Mouse (Mus musculus) kidney, embryonic 16.5 days (tissue): Measurements from ENCODE around the gene Gcnt1. TPM values are rescaled to one million over a fixed set of nuclear protein-coding genes. Genes with fewer than 3 reads are reported as not detected.

Experiments used
- ATAC-seq: fragments of 200-750 bp; cut with Nextera tagmentation; 2 replicates; pipeline ENCODE4 v1.8.0; 2017; ENCODE audit warnings: moderate TSS enrichment; ENCODE audit not compliant: low FRiP score, low TSS enrichment
- H3K27ac ChIP-seq: fragments of 300-500 bp; sonication (generic); 2 replicates; pipeline ENCODE4 v1.5.1; 2014; ENCODE audit warnings: low read length
- H3K27me3 ChIP-seq: fragments of 300-500 bp; sonication (generic); 2 replicates; pipeline ENCODE4 v1.6.1; 2014; ENCODE audit warnings: low read length, control low read depth, mixed read lengths; ENCODE audit not compliant: insufficient read depth
- H3K36me3 ChIP-seq: fragments of 300-500 bp; sonication (generic); 2 replicates; pipeline ENCODE4 v1.6.1; 2014; ENCODE audit warnings: low read length, control low read depth, mixed read lengths; ENCODE audit not compliant: insufficient read depth
- H3K4me1 ChIP-seq: fragments of 300-500 bp; sonication (generic); 2 replicates; pipeline ENCODE4 v1.6.1; 2014; ENCODE audit warnings: low read length, control low read depth, mixed read lengths; ENCODE audit not compliant: insufficient read depth
- H3K4me2 ChIP-seq: fragments of 300-500 bp; sonication (generic); replicated peaks from 2 replicates; pipeline ENCODE4 v1.6.1; 2014; ENCODE audit warnings: low read depth, low read length
- H3K4me3 ChIP-seq: fragments of 300-500 bp; sonication (generic); 2 replicates; pipeline ENCODE4 v1.5.1; 2014; ENCODE audit warnings: mild to moderate bottlenecking, low read length
- H3K9ac ChIP-seq: fragments of 300-500 bp; sonication (generic); replicated peaks from 2 replicates; pipeline ENCODE4 v1.6.1; 2014; ENCODE audit warnings: low read length
- H3K9me3 ChIP-seq: fragments of 300-500 bp; sonication (generic); 2 replicates; pipeline ENCODE4 v1.6.1; 2016; ENCODE audit warnings: low read length, control low read depth
- WGBS: fragments of 180-500 bp; shearing (Covaris S2); extraction: QIAGEN DNeasy Blood & Tissue Kit; methylation state at CpG from one replicate; pipeline ENCODE4 v1.1.7; 2014; 5-methylcytosine and 5-hydroxymethylcytosine counted together
- polyA plus RNA-seq: library from polyadenylated mRNA; unstranded; fragments of >200 nt; fragmentation: Nextera tagmentation; extraction: Ambion mirVana; gene quantifications from 2 replicates; pipeline ENCODE4 v1.2.1, GENCODE M21; 2015

Gene Gcnt1
- polyA plus RNA-seq, 1 experiment from 2014 or later, result 42.4 TPM

DNA sequence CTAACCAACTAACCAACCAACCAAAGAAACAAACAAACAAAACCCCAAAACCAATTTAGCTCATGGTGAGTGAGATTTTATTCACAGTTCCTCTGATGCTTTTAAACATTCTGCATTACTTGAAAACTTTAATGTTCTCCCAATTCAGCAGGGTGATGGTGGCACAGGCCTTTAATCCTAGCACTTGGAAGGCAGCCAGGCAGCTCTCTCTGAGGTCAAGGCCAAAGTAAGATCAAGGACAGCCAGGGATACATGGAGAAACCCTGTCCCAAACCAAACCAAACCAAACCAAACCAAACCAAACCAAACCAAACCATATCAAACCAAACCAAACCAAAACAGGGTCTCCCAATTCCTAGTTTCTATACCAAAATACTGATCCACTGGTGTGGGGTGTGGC, 6.2 kb upstream of the Gcnt1 start:
- Histone ChIP-seq H3K27ac (no peak overlapping the region), H3K4me3 (no peak overlapping the region), H3K4me1 (no peaks in the 10 kb centered on the region), H3K36me3 (no peaks in the 10 kb centered on the region), H3K9me3 (no peaks in the 10 kb centered on the region), H3K9ac (no peak overlapping the region), H3K4me2 (no peak overlapping the region), H3K27me3 (no peaks in the 10 kb centered on the region)
- no peak for ATAC-seq

DNA sequence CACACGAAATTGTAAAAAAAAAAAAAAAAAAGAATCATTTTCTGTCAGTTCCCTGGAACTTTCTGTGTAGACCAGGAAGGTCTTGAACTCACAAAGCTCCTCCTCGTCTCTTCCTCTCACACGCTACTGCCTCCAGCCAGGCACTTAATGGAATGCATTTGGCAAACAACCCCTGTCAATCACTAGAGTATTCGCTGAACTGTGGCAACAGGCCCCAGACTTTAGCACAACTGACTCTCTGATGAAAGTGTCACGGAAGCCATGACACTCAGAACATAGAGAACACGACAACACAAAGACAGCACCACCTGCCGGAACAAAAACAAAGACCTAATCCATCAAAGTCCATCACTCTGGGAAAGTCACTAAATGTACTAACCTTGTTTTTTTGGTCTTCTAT, 3.1 kb downstream of the Gcnt1 start:
- H3K36me3 ChIP-seq, result no peaks in the 10 kb centered on the region
- WGBS, result 54% methylated on average over 7 of the region's 7 CpGs
- no peak overlapping the region for H3K4me3 ChIP-seq
- H3K9ac ChIP-seq, result no peak overlapping the region
- H3K4me2 ChIP-seq, result no peak overlapping the region
- no peaks in the 10 kb centered on the region for H3K27me3 ChIP-seq
- H3K4me1 ChIP-seq, result no peaks in the 10 kb centered on the region
- no peaks in the 10 kb centered on the region for H3K9me3 ChIP-seq
- no peak for ATAC-seq
- H3K27ac ChIP-seq, result no peak overlapping the region

DNA sequence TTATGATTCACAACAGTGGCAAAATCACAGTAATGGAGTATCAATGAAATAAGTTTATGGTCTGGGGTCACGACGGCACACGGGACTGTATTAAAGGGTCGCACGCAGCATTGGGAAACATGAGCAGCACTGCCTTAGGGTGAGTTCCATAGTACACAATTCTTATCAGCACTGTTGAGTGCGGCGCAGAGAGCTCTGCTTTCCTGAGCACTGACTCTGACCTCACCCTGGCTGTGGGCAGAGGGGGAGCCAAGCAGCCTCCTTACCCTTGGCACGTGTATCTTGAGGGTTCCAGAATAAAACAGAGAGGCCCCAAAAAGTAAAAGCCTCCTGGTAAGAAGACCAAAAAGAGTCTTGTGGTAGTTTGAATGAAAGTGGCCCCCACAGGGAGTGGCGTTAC, 4.1 kb downstream of the Gcnt1 start:
- H3K36me3 ChIP-seq, result no peaks in the 10 kb centered on the region
- H3K9ac ChIP-seq, result no peak overlapping the region
- no peaks in the 10 kb centered on the region for H3K4me1 ChIP-seq
- H3K9me3 ChIP-seq, result no peaks in the 10 kb centered on the region
- no peak; the same call in 1 of the 2 replicates for ATAC-seq
- no peak overlapping the region for H3K4me2 ChIP-seq
- H3K27me3 ChIP-seq, result no peaks in the 10 kb centered on the region
- H3K27ac ChIP-seq, result no peak overlapping the region
- H3K4me3 ChIP-seq, result no peak overlapping the region
- 84% methylated on average over 9 of the region's 9 CpGs for WGBS

DNA sequence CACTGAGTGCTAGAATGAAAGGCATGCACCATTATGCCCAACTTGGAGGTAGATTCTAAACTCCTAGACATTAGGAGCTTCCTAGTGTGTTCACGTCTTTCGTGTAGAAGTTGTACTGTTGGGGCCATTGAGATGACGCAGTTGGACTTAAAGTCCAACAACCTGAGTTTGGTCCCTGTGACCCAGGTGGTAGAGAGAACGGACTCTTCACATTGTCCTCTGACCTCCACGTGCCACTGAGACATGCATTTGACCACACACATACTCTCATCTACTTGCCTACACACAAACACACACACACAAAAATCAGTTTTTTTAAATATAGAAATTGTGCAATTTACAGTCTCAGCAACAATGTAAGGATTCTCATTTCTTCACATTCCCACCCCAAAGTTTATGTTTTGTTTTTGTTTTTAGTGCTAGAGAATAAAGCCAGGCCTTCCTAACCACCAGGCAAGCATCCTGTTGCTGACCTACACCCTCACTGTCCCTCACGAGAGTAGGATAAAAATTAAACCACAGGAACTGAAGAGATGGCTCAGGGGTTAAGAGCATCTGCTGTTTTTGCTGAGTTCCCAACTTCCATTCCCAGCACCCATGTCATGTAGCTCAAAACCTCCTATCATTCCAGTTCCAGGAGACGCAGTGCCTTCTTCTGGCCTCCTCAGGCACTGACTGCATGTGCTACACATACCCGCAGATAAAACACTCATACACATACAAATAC, 6.1 kb downstream of the Gcnt1 start:
- WGBS, result 89% methylated on average over 8 of the region's 8 CpGs

DNA sequence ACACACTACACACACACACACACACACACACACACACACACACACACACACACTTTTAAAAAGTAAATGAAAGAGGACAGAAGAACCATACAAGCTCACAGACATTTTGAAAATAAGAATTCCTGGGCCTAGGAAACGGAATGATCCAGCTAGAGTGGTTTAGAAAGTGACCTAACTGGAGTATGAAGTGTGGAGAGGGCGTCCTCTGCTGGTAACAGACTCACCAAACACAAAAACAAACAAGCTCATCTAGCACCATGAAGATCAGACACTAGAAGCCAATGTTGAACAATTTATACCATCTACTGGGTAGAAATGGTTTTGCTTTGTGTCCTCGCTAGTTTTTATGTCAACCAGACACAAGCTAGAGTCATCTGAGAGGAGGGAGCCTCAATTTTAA, 7.9 kb downstream of the Gcnt1 start:
- 41% methylated on average over 3 of the region's 3 CpGs for WGBS

More for the DNA sequence above, 6.1 kb downstream of the Gcnt1 start:
- no peak for ATAC-seq
- Histone ChIP-seq H3K9ac (no peak overlapping the region), H3K4me2 (no peak overlapping the region), H3K27ac (no peak overlapping the region), H3K4me1 (no peaks in the 10 kb centered on the region), H3K4me3 (no peak overlapping the region), H3K9me3 (no peaks in the 10 kb centered on the region), H3K36me3 (no peaks in the 10 kb centered on the region), H3K27me3 (no peaks in the 10 kb centered on the region)

DNA sequence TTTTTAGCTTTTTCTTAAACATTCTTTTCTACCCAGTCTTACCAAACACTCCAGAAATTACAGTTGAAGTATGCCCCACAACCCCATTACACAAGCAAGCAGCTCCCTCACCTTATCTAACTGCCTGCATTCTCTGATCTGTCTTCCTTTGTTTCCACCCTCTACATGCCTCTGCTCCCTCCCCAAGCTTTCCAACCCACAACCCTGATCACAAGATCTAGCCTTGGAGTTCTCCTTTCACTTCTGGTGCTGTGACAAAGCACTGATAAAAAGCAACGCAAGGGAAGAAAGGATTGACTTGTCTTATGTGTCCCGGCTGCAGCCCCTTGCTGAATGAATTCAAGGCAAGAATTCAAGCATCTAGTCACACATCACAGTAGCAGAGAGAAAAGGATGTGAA, 11.5 kb downstream of the Gcnt1 start:
- Histone ChIP-seq H3K4me3 (no peak overlapping the region), H3K27me3 (no peaks in the 10 kb centered on the region), H3K36me3 (no peaks in the 10 kb centered on the region), H3K27ac (no peak overlapping the region), H3K9ac (no peak overlapping the region), H3K9me3 (no peaks in the 10 kb centered on the region), H3K4me1 (no peaks in the 10 kb centered on the region), H3K4me2 (no peak overlapping the region)
- ATAC-seq, result no peak
- WGBS, result 96% methylated on average over 2 of the region's 2 CpGs

More for the DNA sequence above, 7.9 kb downstream of the Gcnt1 start:
- Histone ChIP-seq H3K27me3 (no peaks in the 10 kb centered on the region), H3K4me2 (no peak overlapping the region), H3K9ac (no peak overlapping the region), H3K36me3 (no peaks in the 10 kb centered on the region), H3K4me3 (no peak overlapping the region), H3K9me3 (no peaks in the 10 kb centered on the region), H3K4me1 (no peaks in the 10 kb centered on the region), H3K27ac (no peak overlapping the region)
- no peak for ATAC-seq

DNA sequence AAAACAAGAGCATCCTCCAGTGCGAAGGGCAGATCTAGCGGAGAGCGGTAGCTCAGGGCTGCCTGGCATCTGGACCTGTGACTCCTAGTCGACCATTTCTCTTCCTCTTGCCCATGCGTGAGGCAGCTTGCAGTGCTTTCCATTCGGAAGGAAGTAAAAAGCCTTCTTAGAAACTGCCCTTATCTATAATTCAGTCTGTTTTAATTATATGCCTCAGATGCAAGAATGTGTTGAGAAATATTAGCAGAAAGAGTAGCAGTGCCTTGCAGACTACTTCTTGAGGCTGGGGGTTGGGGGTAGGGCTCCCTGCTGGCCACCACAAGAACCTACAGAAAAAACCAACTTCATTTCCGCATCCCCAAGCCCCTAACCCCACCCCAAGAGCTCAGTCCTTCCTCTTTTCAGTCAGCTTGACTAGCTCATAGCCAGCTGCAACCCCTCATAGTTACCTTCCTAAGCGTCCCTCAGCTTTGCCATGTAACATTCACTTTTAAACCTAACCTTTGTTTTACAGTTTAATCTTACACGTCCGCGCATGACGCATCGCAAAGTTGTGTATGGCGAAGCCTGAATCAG, 13.2 kb downstream of the Gcnt1 start:
- Histone ChIP-seq H3K27ac (no peak overlapping the region), H3K36me3 (no peaks in the 10 kb centered on the region), H3K4me1 (no peaks in the 10 kb centered on the region), H3K9ac (no peak overlapping the region), H3K4me2 (no peak overlapping the region), H3K27me3 (no peaks in the 10 kb centered on the region), H3K9me3 (no peaks in the 10 kb centered on the region), H3K4me3 (no peak overlapping the region)
- no peak for ATAC-seq
- 77% methylated on average over 14 of the region's 14 CpGs for WGBS

DNA sequence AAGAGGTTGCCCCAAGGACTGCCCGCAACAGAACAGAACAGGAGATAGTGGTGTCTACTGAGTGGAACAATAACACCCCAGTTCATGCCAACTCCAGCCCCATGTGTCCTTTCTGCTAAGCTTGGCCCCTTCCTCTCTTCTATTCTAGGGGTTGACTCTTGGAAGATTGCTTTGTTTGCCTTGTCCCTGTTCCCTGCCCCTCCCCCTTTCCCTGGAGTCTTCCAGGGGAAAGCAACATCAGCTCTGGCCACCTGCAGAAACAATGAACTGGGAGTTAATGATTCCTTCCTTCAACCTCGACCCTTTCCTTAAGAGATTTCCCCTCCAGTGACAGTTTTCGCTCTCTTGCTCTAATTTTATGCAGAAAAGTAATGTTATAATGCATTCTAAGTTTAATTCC, 15.3 kb downstream of the Gcnt1 start:
- no peak overlapping the region for H3K9ac ChIP-seq
- ATAC-seq, result no peak
- no peak overlapping the region for H3K4me3 ChIP-seq
- no peaks in the 10 kb centered on the region for H3K4me1 ChIP-seq
- H3K4me2 ChIP-seq, result no peak overlapping the region
- no peaks in the 10 kb centered on the region for H3K36me3 ChIP-seq
- H3K27ac ChIP-seq, result peak overlapping the region; percentile 16; the same call in 1 of the 2 replicates
- 49% methylated on average over 3 of the region's 3 CpGs for WGBS
- no peaks in the 10 kb centered on the region for H3K9me3 ChIP-seq
- no peaks in the 10 kb centered on the region for H3K27me3 ChIP-seq

DNA sequence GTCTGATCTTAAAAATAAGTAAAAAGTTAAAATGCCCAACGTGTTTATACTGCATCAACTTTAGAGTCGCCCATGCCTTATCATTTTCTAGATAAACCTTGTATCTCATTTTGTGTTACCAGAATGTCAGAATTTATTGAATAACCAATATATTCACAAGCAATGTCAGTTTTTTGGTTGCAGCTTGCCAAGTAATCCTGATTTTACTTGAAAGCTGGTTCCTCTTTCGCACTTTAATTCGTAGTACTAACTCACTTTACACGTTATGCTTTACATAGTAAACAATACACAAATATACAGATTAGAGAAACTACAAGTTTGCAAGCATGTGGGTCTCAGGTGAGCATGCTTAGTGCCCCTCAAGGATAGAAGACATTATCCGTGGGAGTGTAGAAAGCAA, 15.7 kb downstream of the Gcnt1 start:
- H3K36me3 ChIP-seq, result no peaks in the 10 kb centered on the region
- H3K9me3 ChIP-seq, result no peaks in the 10 kb centered on the region
- H3K4me3 ChIP-seq, result peak overlapping the region; percentile 64
- H3K27ac ChIP-seq, result peak overlapping the region; percentile 16; the same call in 1 of the 2 replicates
- peak overlapping the region; percentile 94 for H3K4me2 ChIP-seq
- no peaks in the 10 kb centered on the region for H3K4me1 ChIP-seq
- WGBS, result 72% methylated on average over 6 of the region's 6 CpGs
- no peak overlapping the region for H3K9ac ChIP-seq
- ATAC-seq, result no peak
- no peaks in the 10 kb centered on the region for H3K27me3 ChIP-seq
